Mouse (Mus musculus): ENCODE data around the gene Mthfd1.

DNA sequence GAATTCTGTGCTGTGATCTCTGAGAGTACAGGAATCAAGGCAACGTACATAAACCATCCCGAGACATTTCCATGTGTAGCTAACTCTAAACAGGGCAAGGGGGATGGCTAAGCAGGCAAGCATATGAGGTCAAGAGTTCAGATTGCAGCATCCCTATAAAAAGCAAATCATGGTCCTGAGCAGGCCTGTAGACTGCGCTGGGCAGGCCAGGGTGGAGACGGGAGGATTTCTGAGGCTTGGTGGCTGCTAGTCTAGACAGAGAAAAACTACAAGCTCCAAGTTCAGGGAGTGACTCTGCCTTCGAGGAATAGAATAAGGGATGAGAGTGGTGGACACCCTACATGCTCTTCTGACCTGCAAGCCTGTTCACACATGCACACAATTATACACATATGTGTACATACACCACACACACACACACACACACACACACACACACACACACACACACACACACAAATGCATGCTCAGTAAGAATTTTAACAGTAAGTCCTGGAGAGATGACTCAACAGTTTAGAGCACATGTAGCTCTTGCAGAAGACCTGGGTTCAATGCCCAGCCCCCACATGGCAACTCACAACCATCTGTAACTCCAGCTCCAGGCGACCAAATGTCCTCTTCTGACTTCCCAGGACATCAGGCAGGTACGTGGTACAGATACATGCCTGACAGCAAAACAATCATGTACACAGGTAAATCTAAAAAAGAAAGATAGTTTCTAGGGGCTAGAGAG is 15.1 kb upstream of the Mthfd1 start:
- TF ChIP-seq CTCF (IDR thresholded peaks at IDR 0.05), result no peak
- no peak for TF ChIP-seq POLR2A (IDR thresholded peaks at IDR 0.05; ENCODE audit: insufficient read depth, low read depth, low read length)
- no peak for TF ChIP-seq EP300 (IDR thresholded peaks at IDR 0.05; ENCODE audit: insufficient read depth, low read depth, low read length)

All from heart, adult 2 months (tissue).